Mouse (Mus musculus): ENCODE measurements around the gene Vmn1r148. TPM values are rescaled to one million over a fixed set of nuclear protein-coding genes. Genes with fewer than 3 reads are reported as not detected.
"Not testable (repeated sequence)": the region's sequence is repeated elsewhere in the genome, so short reads cannot be mapped to it uniquely, and the experiment has no call there.

The Vmn1r148 gene
- not detected for total RNA-seq (2021)
- long read RNA-seq, experiment 1 = 0 reads
- long read RNA-seq, experiment 2 = 0 reads

DNA sequence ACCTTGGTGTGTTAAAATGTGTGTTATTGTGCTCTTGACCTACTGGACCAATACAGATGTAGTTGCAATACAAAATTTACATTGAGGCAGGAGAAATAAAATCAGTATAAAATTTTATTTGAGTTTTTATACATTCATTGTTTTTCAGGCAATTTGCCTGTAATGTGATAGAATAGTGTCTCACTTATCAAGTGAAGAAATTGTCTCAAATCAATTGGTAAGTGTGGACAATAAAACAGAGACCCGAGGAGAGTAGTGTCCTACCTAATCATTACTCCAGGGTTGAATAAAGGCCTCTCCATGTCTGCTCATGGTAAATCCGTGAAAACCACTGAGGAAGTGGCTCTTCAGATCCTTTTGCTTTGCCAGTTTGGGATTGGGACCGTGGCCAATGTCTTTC is at the start of gene Vmn1r148:
Gene Vmn1r148, plus strand, starts transcription at position 301 of the 400 bp plus-strand sequence.
- not testable (repeated sequence) for DNase-seq (ENCODE audit: low spot score in 2 of 2)

DNA sequence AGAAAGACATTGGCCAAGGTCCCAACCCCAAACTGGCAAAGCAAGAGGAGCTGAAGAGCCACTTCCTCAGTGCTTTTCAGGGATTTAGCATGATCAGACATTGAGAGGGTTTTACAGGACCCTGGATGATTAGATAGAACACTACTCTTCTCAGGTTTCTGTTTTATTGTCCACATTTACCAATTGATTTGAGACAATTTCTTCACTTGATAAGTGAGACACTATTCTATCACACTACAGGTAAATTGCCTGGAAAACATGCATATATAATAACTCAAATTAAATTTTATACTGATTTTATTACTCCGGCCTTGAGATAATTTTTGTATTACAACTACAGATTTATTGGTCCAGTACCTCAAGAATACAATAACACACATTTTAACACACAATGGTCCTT is 42.4 kb upstream of the Vmn1r148 start, which contains the start of gene Gm8660:
Gene Gm8660, minus strand, starts transcription at position 101 of the 400 bp plus-strand sequence.
- not testable (repeated sequence) for DNase-seq (ENCODE audit: low spot score in 2 of 2)

DNA sequence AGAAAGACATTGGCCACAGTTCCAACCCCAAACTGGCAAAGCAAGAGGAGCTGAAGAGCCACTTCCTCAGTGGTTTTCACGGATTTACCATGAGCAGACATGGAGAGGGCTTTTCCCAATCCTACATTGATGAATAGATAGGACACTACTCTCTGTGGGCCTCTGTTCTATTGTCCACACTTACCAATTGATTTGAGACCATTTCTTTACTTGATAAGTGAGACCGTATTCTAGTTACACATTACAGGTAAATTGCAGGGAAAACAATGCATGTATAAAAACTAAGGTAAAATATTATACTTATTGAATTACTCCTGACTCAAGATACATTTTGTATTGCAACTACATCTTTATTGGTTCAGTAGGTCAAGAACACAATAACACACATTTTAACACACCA is 24.7 kb downstream of the Vmn1r148 start, which contains the start of gene Vmn1r149:
Gene Vmn1r149, minus strand, starts transcription at position 101 of the 400 bp plus-strand sequence.
- DNase-seq (ENCODE audit: low spot score in 2 of 2) = not testable (repeated sequence)

DNA sequence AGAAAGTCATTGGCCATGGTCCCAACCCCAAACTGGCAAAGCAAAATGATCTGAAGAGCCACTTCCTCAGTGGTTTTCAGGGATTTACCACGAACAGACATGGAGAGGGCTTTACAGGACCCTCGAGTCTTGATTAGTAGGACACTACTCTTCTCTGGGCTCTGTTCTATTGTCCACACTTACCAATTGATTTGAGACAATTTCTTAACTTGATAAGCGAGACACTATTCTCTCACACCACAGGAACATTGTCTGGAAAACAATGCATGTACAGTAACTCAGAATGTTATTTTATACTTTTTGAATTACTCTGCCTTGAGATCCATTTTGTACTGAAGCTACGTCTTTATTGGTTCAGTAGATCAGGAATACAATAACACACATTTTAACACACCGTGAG is 50.6 kb downstream of the Vmn1r148 start, which contains the start of gene Gm10665:
Gene Gm10665, minus strand, starts transcription at position 101 of the 400 bp plus-strand sequence.
- DNase-seq (ENCODE audit: low spot score in 2 of 2) = not testable (repeated sequence)

Other genes with a start within 250 kb of the Vmn1r148 start
- not detected for gene Vmn1r142, start 249.5 kb upstream of the Vmn1r148 start, total RNA-seq (2021)
- gene Vmn1r143, start 224.2 kb upstream of the Vmn1r148 start, total RNA-seq (2021) = not detected
- not detected for gene Gm8653, start 212.3 kb upstream of the Vmn1r148 start, total RNA-seq (2021)
- gene Gm8453, start 184.1 kb upstream of the Vmn1r148 start, total RNA-seq (2021) = not detected
- gene Gm4187, start 83.9 kb upstream of the Vmn1r148 start, total RNA-seq (2021) = not detected
- not detected for gene Gm8660, start 42.5 kb upstream of the Vmn1r148 start, total RNA-seq (2021)
- not detected for gene Vmn1r149, start 24.6 kb downstream of the Vmn1r148 start, total RNA-seq (2021)
- gene Gm10665, start 50.5 kb downstream of the Vmn1r148 start, total RNA-seq (2021) = not detected
- not detected for gene Vmn1r151, start 86.1 kb downstream of the Vmn1r148 start, total RNA-seq (2021)
- not detected for gene Vmn1r152, start 109.4 kb downstream of the Vmn1r148 start, total RNA-seq (2021)
- gene Gm8677, start 121.3 kb downstream of the Vmn1r148 start, total RNA-seq (2021) = not detected
- not detected for gene Gm4201, start 151.8 kb downstream of the Vmn1r148 start, total RNA-seq (2021)
- gene Gm4565, start 174.5 kb downstream of the Vmn1r148 start, total RNA-seq (2021) = not detected
- not detected for gene Vmn1r155, start 244.4 kb downstream of the Vmn1r148 start, total RNA-seq (2021)

Data from gastrocnemius, postnatal 4 days (tissue).